Mouse (Mus musculus) bone marrow, adult 2 months (tissue): ENCODE results near the gene Gm973.

Experiments used
- CTCF ChIP-seq: fragments of 200-500 bp; IDR thresholded peaks from 2 replicates; pipeline ENCODE4 v1.5.1; 2011; ENCODE audit warnings: low read length, control low read depth; ENCODE audit not compliant: control insufficient read depth, insufficient read depth
- POLR2A ChIP-seq: fragments of 200-500 bp; IDR thresholded peaks from 2 replicates; pipeline ENCODE4 v1.6.1; 2011; ENCODE audit warnings: low read depth, mild to moderate bottlenecking, control low read depth, low read length, borderline replicate concordance; ENCODE audit not compliant: control insufficient read depth

GRCm38 (mm10) chr1:59524759-59525158, 8.7 kb downstream of the Gm973 start:
- TF ChIP-seq POLR2A (no peak), CTCF (no peak)
